Comparison of ENCODE assay signal across 13 mouse cellular contexts in the genomic region with DNA sequence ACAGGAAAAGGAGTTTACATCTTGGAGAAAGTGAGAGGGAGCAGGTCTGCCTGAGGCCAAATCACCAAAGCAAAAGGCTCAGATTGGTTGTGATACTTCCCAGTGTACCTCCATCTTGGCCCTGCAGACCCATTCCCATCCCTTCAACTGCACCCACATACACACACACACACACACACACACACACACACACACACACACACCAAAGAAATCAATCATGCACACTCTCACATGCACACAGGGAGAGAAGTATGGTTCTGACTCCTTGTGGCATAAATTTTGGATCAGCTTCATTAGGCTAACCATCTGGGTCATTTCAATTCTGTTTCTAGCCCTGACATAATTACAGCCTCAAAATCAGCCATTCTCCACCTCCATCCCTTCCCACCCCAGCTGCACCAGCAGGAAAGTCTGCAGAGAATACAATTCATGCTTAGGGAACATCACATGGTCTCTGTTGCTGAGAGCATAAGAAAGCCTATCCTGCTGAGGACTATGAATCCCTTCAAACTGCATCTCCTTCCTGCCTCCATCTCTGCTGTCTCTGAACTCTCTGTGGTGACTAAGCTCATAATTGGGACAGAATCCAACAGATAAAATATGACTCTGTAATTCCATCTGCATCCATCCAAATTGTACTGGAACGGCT.
DNase-seq lines count a peak whose midpoint lies in the region; ATAC-seq lines count a peak whose summit lies in the region.
"Had no signal": no experiment of that assay in that cellular context is flagged by ENCODE, and none has a peak within 500 bp of the region (broad histone marks: within the 10 kb centered on the region; RNA-seq: fewer than 3 reads in every experiment).

No protein-coding gene starts in this region.

- H3K4me2 ChIP-seq in forebrain, embryonic 14.5 days (ENCODE audit: low read length): no peak overlapping the region
- H3K4me2 ChIP-seq: embryonic facial prominence, embryonic 15.5 days; heart, embryonic 13.5 days had no signal

- H3K9me3 ChIP-seq in heart, embryonic 10.5 days: no peaks in the 10 kb centered on the region
- no peaks in the 10 kb centered on the region for H3K9me3 ChIP-seq in forebrain, embryonic 14.5 days (replicated peaks; ENCODE audit: control insufficient read depth, low read length)
- H3K9me3 ChIP-seq: embryonic facial prominence, embryonic 15.5 days; heart, embryonic 13.5 days had no signal

- H3K36me3 ChIP-seq in heart, embryonic 10.5 days: no peaks in the 10 kb centered on the region
- no peaks in the 10 kb centered on the region for H3K36me3 ChIP-seq in forebrain, embryonic 14.5 days (ENCODE audit: control insufficient read depth, insufficient read depth, low read length)
- H3K36me3 ChIP-seq: embryonic facial prominence, embryonic 15.5 days; heart, embryonic 13.5 days had no signal

- intact Hi-C loops in left cerebral cortex, postnatal 25 days (cut with DNase I): no loop called here
- intact Hi-C loops in left cerebral cortex, postnatal 14 days (cut with DNase I): no loop called here

- H3K4me1 ChIP-seq in heart, embryonic 10.5 days: no peaks in the 10 kb centered on the region
- no peaks in the 10 kb centered on the region; the same call in 1 of the 2 replicates for H3K4me1 ChIP-seq in forebrain, embryonic 14.5 days (ENCODE audit: control insufficient read depth, insufficient read depth, low read length)
- H3K4me1 ChIP-seq: embryonic facial prominence, embryonic 15.5 days; heart, embryonic 13.5 days had no signal

- no peak overlapping the region for H3K4me3 ChIP-seq in heart, embryonic 10.5 days
- H3K4me3 ChIP-seq in forebrain, embryonic 14.5 days (ENCODE audit: low read depth, low read length): no peak overlapping the region
- H3K4me3 ChIP-seq: embryonic facial prominence, embryonic 15.5 days; heart, embryonic 13.5 days had no signal

- H3K9ac ChIP-seq in forebrain, embryonic 14.5 days (ENCODE audit: low read length): no peak overlapping the region
- H3K9ac ChIP-seq: embryonic facial prominence, embryonic 15.5 days; heart, embryonic 13.5 days had no signal

- WGBS in heart, embryonic 10.5 days: 78% methylated on average over 1 of the region's 1 CpGs
- WGBS in forebrain, embryonic 14.5 days: 53% methylated on average over 1 of the region's 1 CpGs

- H3K27me3 ChIP-seq in heart, embryonic 10.5 days (ENCODE audit: insufficient read depth, poor library complexity, severe bottlenecking): no peaks in the 10 kb centered on the region
- no peaks in the 10 kb centered on the region for H3K27me3 ChIP-seq in forebrain, embryonic 14.5 days (replicated peaks; ENCODE audit: control insufficient read depth, insufficient read depth, low read length)
- H3K27me3 ChIP-seq: embryonic facial prominence, embryonic 15.5 days; heart, embryonic 13.5 days had no signal

- peak; percentile 67 for ATAC-seq in forebrain, embryonic 14.5 days

- DNase-seq in heart, adult 18-20 months: peak; percentile 22 to 33
- DNase-seq in heart, embryonic 10.5 days (ENCODE audit: low spot score): no peak
- peak; percentile 11 to 55 for DNase-seq in left cerebral cortex, postnatal 25 days (ENCODE audit: low spot score in 2 of 2)
- no peak for DNase-seq in left cerebral cortex, postnatal 14 days (ENCODE audit: low spot score in 2 of 2)
- peak; percentile 36 for DNase-seq in forebrain, embryonic 14.5 days (ENCODE audit: low spot score)
- peak; percentile 19 to 55 for DNase-seq in layer of hippocampus, adult 8-10 months (ENCODE audit: low spot score in 2 of 2)
- no peak for DNase-seq in adrenal gland, adult 2 months
- DNase-seq in T-cell, adult 2 months (ENCODE audit: low spot score): no peak
- DNase-seq: cerebellum, adult 11-12 months; lung, adult 18-20 months; thymus, postnatal 14 days had no signal

- H3K27ac ChIP-seq in heart, embryonic 10.5 days: no peak overlapping the region
- no peak overlapping the region for H3K27ac ChIP-seq in forebrain, embryonic 14.5 days (ENCODE audit: low read depth, low read length)
- H3K27ac ChIP-seq: embryonic facial prominence, embryonic 15.5 days; heart, embryonic 13.5 days had no signal

Comparison
In these comparisons a context has a peak if more than half of its experiments do, and no peak if none do; other contexts are left out.
1. DNase-seq: peak in heart, adult 18-20 months (2 of 2), left cerebral cortex, postnatal 25 days (2 of 2), forebrain, embryonic 14.5 days (single experiment) and layer of hippocampus, adult 8-10 months (2 of 2); none in heart, embryonic 10.5 days (single experiment), left cerebral cortex, postnatal 14 days (0 of 2), adrenal gland, adult 2 months (single experiment) and T-cell, adult 2 months (single experiment).